Mouse (Mus musculus) stomach, embryonic 14.5 days (tissue): ENCODE data around the gene Nlgn2. TPM values are rescaled to one million over a fixed set of nuclear protein-coding genes. Genes with fewer than 3 reads are reported as not detected.

Source experiments
- ATAC-seq: fragments of 200-750 bp; cut with Nextera tagmentation; 2 replicates; pipeline ENCODE4 v1.8.0; 2017; ENCODE audit warnings: low read depth, moderate TSS enrichment; ENCODE audit not compliant: insufficient number of reproducible peaks, insufficient read depth, low FRiP score
- H3K27ac ChIP-seq: fragments of 300-500 bp; sonication (generic); 2 replicates; pipeline ENCODE4 v1.5.1; 2014; ENCODE audit warnings: mild to moderate bottlenecking, low read length, moderate library complexity, mixed read lengths
- H3K27me3 ChIP-seq: fragments of 300-500 bp; sonication (generic); 2 replicates; pipeline ENCODE4 v1.6.1; 2014; ENCODE audit warnings: low read length, control low read depth, mixed read lengths; ENCODE audit not compliant: control insufficient read depth, insufficient read depth
- H3K36me3 ChIP-seq: fragments of 300-500 bp; sonication (generic); 2 replicates; pipeline ENCODE4 v1.6.1; 2014; ENCODE audit warnings: mild to moderate bottlenecking, control low read depth, low read length, moderate library complexity, mixed read lengths; ENCODE audit not compliant: control insufficient read depth, insufficient read depth
- H3K4me1 ChIP-seq: fragments of 300-500 bp; sonication (generic); 2 replicates; pipeline ENCODE4 v1.6.1; 2014; ENCODE audit warnings: low read length, control low read depth, mixed read lengths; ENCODE audit not compliant: control insufficient read depth, insufficient read depth
- H3K4me2 ChIP-seq: fragments of 300-500 bp; sonication (generic); replicated peaks from 2 replicates; pipeline ENCODE4 v1.6.1; 2014; ENCODE audit warnings: low read depth, low read length, control low read depth
- H3K4me3 ChIP-seq: fragments of 300-500 bp; sonication (generic); 2 replicates; pipeline ENCODE4 v1.5.1; 2014; ENCODE audit warnings: low read depth, low read length, control low read depth
- H3K9ac ChIP-seq: fragments of 300-500 bp; sonication (generic); replicated peaks from 2 replicates; pipeline ENCODE4 v1.6.1; 2014; ENCODE audit warnings: low read depth, mild to moderate bottlenecking, control low read depth, low read length, moderate library complexity, mixed read lengths
- H3K9me3 ChIP-seq: fragments of 300-500 bp; sonication (generic); 2 replicates; pipeline ENCODE4 v1.6.1; 2016; ENCODE audit warnings: low read depth, low read length, control low read depth; ENCODE audit not compliant: control insufficient read depth
- WGBS: fragments of 180-500 bp; shearing (Covaris S2); extraction: QIAGEN DNeasy Blood & Tissue Kit; methylation state at CpG from one replicate; pipeline ENCODE4 v1.1.7; 2014; 5-methylcytosine and 5-hydroxymethylcytosine counted together
- polyA plus RNA-seq: library from polyadenylated mRNA; unstranded; fragments of >200 nt; fragmentation: Nextera tagmentation; extraction: Ambion mirVana; gene quantifications from 2 replicates; pipeline ENCODE4 v1.2.1, GENCODE M21; 2014

Nlgn2 gene
- 10.6 and 11.9 TPM in 2 replicates for polyA plus RNA-seq

GRCm38 (mm10) chr11:69837604-69837951 lies at the start of gene Nlgn2:
TSS of gene Nlgn2 (minus strand) at chr11:69837784.
- no peaks in the 10 kb centered on the region for H3K9me3 ChIP-seq
- H3K27me3 ChIP-seq = no peaks in the 10 kb centered on the region
- peak within 1 kb of the TSS; percentile 69 for H3K9ac ChIP-seq
- peaks cover 28% of the 10 kb centered on the region for H3K4me1 ChIP-seq
- H3K4me3 ChIP-seq = peak within 1 kb of the TSS; percentile 74
- H3K36me3 ChIP-seq = peaks cover 12% of the 10 kb centered on the region; the same call in 1 of the 2 replicates
- H3K27ac ChIP-seq = peak within 1 kb of the TSS; percentile 89
- H3K4me2 ChIP-seq = peak within 1 kb of the TSS; percentile 64
- ATAC-seq = peak; percentile 56; the same call in 1 of the 2 replicates
- 0% methylated on average over 11 of the region's 32 CpGs for WGBS

DNA sequence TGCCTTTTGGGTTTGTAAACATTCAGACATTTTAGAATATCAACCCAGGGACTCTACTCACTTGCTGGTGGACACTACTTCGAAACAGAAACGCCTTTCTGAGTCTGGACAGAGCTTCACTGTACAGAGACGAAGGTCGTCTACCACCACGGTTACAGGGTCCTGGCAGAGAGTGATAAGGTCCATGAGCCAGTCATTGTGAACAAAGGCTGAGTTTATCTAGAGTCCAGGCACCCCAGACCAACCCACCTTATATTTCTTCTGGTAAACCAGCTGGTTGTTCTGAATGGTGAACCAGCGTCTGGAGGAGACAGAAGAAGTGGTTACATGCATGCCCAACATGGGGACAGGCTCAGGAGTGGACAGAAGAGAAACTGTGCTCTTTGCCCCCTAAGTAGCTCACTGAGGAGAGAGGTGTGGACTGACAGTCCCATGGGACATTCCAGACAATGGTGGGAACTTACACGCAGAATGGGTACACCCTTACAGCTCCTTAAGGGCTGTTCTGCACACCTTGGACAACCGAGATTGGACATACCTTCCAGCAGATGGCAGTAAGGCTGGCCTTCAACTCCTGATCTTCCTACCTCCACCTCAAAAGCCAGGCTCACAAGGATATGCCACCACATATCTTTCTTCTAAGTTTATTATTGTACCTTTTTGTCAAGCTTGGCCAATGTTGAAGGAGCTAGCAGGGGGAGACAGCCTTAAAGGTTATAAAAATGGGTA lies 49.5 kb upstream of the Nlgn2 start:
- H3K4me2 ChIP-seq = no peak overlapping the region
- H3K36me3 ChIP-seq = no peaks in the 10 kb centered on the region
- no peak overlapping the region for H3K9ac ChIP-seq
- ATAC-seq = no peak
- H3K4me1 ChIP-seq = no peaks in the 10 kb centered on the region
- WGBS = 60% methylated on average over 8 of the region's 8 CpGs
- H3K9me3 ChIP-seq = no peaks in the 10 kb centered on the region
- no peak overlapping the region for H3K4me3 ChIP-seq
- H3K27ac ChIP-seq = no peak overlapping the region
- no peaks in the 10 kb centered on the region for H3K27me3 ChIP-seq

DNA sequence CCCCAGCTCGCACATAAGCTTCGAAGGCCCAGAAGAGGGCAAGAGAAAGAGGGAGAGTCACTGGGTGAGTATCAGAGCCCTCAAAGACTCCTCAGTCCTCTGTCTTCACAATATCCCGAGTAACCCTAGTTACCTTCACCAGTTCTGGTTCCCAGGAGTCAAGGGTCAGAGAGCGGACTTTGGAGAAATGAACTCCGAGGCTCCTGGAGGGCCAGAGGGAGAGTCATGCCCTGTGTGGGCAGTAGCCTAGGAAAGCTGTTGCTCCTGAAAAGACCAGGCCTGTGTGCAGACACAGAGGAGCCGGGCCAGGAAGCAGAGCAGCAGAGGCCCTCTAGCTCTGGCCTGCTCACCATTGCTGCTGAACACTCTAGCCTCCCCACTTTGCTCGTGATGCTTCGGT lies 47.1 kb upstream of the Nlgn2 start:
- WGBS = 80% methylated on average over 8 of the region's 8 CpGs
- Histone ChIP-seq H3K4me1 (peaks cover 8% of the 10 kb centered on the region), H3K4me3 (no peak overlapping the region), H3K9me3 (no peaks in the 10 kb centered on the region), H3K27me3 (no peaks in the 10 kb centered on the region), H3K27ac (no peak overlapping the region), H3K36me3 (no peaks in the 10 kb centered on the region), H3K9ac (no peak overlapping the region), H3K4me2 (no peak overlapping the region)
- ATAC-seq = no peak

DNA sequence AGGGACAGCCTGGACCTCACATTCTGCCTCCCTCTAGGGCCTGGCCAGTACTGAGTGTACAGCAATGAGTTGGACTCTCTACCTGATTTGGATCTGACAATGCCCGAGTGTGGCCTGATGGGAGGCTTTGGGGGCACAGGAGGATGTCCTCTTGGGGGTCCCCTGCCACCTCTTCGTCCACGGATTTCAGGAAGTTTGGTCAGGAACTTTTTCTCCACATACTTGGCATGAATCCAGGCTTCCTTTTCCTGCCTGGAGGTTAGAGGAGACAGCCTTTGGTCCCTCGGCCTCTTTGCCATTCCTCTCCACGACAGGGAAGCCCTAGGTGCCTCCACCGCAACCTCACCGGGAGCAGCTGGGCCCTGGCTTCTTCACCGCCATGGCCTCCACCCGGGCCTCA lies 46.7 kb upstream of the Nlgn2 start:
- Histone ChIP-seq H3K4me2 (no peak overlapping the region), H3K36me3 (no peaks in the 10 kb centered on the region), H3K4me3 (no peak overlapping the region), H3K27ac (no peak overlapping the region), H3K4me1 (peaks cover 12% of the 10 kb centered on the region), H3K9ac (no peak overlapping the region), H3K27me3 (no peaks in the 10 kb centered on the region), H3K9me3 (no peaks in the 10 kb centered on the region)
- WGBS = 74% methylated on average over 9 of the region's 9 CpGs
- no peak for ATAC-seq

GRCm38 (mm10) chr11:69883527-69884151 lies 46.1 kb upstream of the Nlgn2 start:
- WGBS = 79% methylated on average over 8 of the region's 8 CpGs
- Histone ChIP-seq H3K9ac (no peak overlapping the region), H3K27me3 (no peaks in the 10 kb centered on the region), H3K27ac (no peak overlapping the region), H3K4me2 (no peak overlapping the region), H3K4me1 (peaks cover 16% of the 10 kb centered on the region), H3K4me3 (no peak overlapping the region), H3K36me3 (no peaks in the 10 kb centered on the region), H3K9me3 (no peaks in the 10 kb centered on the region)
- no peak for ATAC-seq

- Histone ChIP-seq H3K27ac (no peak overlapping the region), H3K9ac (no peak overlapping the region), H3K4me2 (no peak overlapping the region), H3K27me3 (no peaks in the 10 kb centered on the region), H3K4me3 (no peak overlapping the region), H3K36me3 (no peaks in the 10 kb centered on the region), H3K4me1 (peaks cover 16% of the 10 kb centered on the region), H3K9me3 (no peaks in the 10 kb centered on the region)
- ATAC-seq = no peak
- WGBS = 58% methylated on average over 4 of the region's 4 CpGs
Observed at GRCm38 (mm10) chr11:69883066-69883465, 45.5 kb upstream of the Nlgn2 start.

- H3K9ac ChIP-seq = peak overlapping the region; percentile 49; the same call in 1 of the 2 replicates
- ATAC-seq = no peak
- H3K27ac ChIP-seq = peak overlapping the region; percentile 89
- H3K9me3 ChIP-seq = no peaks in the 10 kb centered on the region
- WGBS = 56% methylated on average over 21 of the region's 21 CpGs
- peak overlapping the region; percentile 37 for H3K4me3 ChIP-seq
- H3K4me2 ChIP-seq = peak overlapping the region; percentile 71
- no peaks in the 10 kb centered on the region for H3K27me3 ChIP-seq
- H3K36me3 ChIP-seq = no peaks in the 10 kb centered on the region
- H3K4me1 ChIP-seq = peaks cover 16% of the 10 kb centered on the region
Observed at GRCm38 (mm10) chr11:69881787-69882670, 44.4 kb upstream of the Nlgn2 start.

- Histone ChIP-seq H3K36me3 (no peaks in the 10 kb centered on the region), H3K4me1 (peaks cover 17% of the 10 kb centered on the region), H3K27ac (peak within 1 kb of the TSS; percentile 89), H3K4me2 (peak within 1 kb of the TSS; percentile 71), H3K4me3 (peak within 1 kb of the TSS; percentile 37), H3K9ac (peak within 1 kb of the TSS; percentile 49), H3K9me3 (no peaks in the 10 kb centered on the region), H3K27me3 (no peaks in the 10 kb centered on the region)
- ATAC-seq = peak; percentile 87
- whole genome bisulfite sequencing = under 1% methylated on average over 46 of the region's 46 CpGs
Observed at GRCm38 (mm10) chr11:69880853-69881603, 43.4 kb upstream of the Nlgn2 start, which contains the start of gene Kctd11. TSS of gene Kctd11 (minus strand) at chr11:69881406.
